Mouse (Mus musculus): ENCODE data around the gene Fam168a.

Gene Fam168a
- long read RNA-seq, experiment 1, partial matches to known transcripts: 1 of 5 reads
- long read RNA-seq, experiment 1, other reads (novel, unspliced or antisense): 3 of 5 reads
- long read RNA-seq, experiment 2, full-length matches to known transcripts: 6 of 13 reads
- long read RNA-seq, experiment 2, partial matches to known transcripts: 0 of 13 reads
- long read RNA-seq, experiment 2, other reads (novel, unspliced or antisense): 7 of 13 reads

DNA sequence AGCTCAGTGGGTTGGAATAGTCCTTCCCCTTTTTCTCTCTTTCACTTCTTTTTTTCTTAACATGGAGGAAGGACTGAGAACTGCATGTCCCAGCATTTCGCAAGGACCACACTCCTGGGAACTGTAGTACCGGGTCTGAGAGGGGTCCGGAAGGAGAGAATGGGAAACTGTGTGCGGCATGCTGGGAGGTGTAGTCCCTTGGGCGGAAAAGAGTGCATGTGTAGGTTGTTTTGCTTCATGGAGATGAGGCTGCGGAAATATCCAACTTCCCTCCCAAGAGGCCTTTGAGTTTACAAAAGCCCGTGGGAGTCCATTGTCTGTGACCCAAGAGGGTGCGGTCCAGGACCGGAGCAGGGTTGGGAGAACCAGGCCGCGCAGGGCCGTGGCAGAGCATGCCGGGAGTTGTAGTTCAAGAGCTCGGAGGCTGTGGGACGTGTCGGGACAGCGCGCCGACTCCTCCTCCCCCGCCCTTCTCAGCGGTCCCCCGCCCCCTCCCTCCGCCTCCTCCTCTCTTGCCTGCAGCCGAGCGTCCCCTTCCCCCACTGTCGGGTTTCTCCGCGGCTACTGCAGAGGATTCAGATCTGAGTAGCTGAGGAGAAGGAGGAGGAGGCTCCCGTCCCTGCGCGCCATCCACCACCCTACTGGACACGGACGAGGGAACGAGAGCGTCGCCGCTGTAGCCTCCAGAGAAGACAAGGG lies at the start of gene Fam168a:
TSS of gene Fam168a (plus strand) at position 493 of the 699 bp plus-strand sequence.
- intact Hi-C loops (cut with DNase I): no loop called here

DNA sequence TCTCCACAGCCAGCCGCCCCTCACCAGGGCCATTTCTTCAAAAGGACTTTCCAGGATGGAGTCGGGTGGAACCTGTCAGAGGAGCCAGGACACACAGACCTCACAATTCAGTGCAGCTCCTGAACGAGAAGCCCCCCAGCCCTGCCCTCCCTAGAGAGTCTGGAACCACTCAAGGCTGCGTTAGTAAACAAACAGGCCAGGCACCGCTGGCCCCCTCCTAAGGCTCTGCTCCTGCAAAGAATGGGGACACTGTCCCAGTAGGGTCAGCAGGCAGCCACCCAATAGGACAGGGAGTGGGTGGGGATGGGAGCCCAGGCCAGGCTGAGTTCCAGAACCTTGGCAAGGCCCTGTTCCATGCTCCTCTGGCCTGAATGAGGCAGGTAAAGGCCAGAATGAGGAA lies 49.7 kb upstream of the Fam168a start:
- intact Hi-C loops (cut with DNase I): no loop called here

DNA sequence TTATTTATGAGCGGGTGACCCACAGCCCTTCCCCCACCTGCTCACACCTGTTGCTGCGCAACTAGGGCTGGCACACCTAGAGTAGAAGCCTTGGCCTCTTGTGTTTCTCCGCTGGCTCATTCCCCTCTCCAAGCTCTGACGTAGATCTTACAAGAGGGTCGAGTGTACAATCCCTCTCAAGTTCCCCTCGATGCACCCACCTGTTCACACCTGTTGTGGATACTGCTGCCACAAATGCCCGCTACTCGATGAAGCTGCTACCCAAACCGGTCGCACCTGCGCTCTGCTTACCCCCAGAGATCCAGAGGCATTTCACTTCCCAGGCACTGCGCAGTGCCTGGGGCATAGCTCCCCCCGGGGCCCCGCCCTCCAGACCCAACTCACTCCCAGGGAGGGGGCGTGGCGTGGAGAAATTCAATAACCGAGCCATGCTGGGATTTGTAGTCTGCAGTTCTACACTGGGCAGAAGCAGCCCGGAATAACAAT lies 48.3 kb upstream of the Fam168a start:
- intact Hi-C loops (cut with DNase I): no loop called here

DNA sequence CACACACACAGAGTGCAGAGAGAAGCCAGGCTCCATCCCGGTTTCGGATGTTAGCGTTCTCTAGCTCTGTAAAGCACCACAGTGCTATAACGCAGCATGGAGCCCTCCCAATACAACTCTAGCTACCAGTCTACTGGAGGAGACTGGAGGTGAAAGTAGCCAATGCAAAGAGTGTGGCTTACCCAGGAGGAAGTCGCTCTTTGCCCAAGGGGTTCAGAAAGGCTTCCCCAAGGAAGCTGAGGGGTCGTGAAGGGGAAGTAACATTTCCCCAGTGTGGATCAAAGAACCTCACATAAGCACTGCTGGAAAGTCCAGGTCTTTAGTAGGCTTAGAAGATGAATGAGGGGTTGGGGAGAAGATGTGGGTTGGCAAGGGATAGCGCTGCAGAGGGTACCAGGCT lies 45.2 kb upstream of the Fam168a start:
- intact Hi-C loops (cut with DNase I): no loop called here

DNA sequence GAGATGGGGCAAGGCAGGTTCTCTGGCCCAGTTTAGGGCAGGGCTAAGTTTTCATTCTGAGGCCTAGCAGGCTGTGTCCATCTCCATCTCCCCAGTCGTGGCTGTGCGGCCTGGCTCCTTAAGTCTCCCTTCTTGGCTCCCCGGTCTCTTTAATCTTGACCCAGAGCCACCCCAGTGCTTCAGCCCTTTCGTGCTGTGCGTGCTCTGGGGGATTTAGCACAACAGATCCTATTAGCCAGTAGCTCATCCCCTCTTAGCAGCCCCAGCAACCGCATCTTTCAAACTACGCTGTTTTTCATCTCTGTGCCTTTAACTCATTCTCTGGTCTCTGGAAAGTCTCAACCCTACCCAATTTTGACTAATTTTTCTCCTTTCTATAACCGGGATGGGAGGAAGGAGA lies 44.2 kb upstream of the Fam168a start, which contains the start of gene Plekhb1:
TSS of gene Plekhb1 (minus strand) at position 184 of the 400 bp plus-strand sequence.
- intact Hi-C loops (cut with DNase I): no loop called here

GRCm38 (mm10) chr7:100663190-100663589 lies 43.2 kb upstream of the Fam168a start:
- intact Hi-C loops (cut with DNase I): loop anchor here (1.0 kb wide), 1 partner anchor 142 kb away; no protein-coding TSS in a partner anchor

GRCm38 (mm10) chr7:100663729-100664304 lies 42.6 kb upstream of the Fam168a start:
- intact Hi-C loops (cut with DNase I): loop anchor here (1.0 kb wide), 1 partner anchor 143 kb away; no protein-coding TSS in a partner anchor

GRCm38 (mm10) chr7:100670646-100671045 lies 35.8 kb upstream of the Fam168a start:
- intact Hi-C loops (cut with DNase I): no loop called here

DNA sequence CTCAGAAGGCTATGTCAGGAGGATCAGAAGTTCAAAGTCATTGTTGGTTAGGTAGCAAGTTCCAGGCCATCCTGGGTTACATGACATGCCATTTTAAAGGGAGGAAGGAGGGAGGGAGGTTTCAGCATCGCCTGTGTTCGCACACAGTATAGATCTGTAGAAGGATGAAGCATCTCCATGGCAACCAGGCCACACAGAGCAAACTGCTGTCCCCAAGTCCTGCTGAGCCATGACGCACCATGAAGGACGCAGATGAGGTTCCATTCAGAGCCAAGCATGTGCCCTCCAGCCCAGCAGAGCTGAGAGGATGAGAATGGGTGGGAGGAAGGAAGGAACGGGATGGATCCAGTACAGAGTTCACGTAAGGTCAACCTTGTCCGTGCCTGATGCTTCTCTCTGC lies 33.0 kb upstream of the Fam168a start:
- intact Hi-C loops (cut with DNase I): no loop called here

- intact Hi-C loops (cut with DNase I): no loop called here
Observed at GRCm38 (mm10) chr7:100674941-100675340, 31.5 kb upstream of the Fam168a start.

DNA sequence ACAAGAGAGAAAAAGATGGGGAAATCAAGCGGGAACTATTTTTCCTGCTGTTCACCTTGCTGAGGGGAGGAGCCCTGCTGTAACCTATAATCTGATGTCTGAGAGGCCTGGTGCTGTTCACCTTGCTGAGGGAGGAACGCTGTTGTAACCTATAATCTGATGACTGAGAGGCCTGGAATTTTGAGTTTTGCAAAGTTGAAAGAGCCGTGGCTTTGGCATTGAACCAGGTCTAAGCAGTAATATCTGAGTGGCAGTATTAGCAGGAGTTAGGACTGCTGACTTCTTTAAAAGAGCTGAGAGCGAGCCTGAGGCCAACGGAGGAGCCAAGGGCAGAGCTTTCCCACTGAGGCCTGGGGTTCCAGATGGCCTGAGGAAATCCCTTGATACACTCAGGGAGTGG lies 28.4 kb upstream of the Fam168a start:
- intact Hi-C loops (cut with DNase I): no loop called here

DNA sequence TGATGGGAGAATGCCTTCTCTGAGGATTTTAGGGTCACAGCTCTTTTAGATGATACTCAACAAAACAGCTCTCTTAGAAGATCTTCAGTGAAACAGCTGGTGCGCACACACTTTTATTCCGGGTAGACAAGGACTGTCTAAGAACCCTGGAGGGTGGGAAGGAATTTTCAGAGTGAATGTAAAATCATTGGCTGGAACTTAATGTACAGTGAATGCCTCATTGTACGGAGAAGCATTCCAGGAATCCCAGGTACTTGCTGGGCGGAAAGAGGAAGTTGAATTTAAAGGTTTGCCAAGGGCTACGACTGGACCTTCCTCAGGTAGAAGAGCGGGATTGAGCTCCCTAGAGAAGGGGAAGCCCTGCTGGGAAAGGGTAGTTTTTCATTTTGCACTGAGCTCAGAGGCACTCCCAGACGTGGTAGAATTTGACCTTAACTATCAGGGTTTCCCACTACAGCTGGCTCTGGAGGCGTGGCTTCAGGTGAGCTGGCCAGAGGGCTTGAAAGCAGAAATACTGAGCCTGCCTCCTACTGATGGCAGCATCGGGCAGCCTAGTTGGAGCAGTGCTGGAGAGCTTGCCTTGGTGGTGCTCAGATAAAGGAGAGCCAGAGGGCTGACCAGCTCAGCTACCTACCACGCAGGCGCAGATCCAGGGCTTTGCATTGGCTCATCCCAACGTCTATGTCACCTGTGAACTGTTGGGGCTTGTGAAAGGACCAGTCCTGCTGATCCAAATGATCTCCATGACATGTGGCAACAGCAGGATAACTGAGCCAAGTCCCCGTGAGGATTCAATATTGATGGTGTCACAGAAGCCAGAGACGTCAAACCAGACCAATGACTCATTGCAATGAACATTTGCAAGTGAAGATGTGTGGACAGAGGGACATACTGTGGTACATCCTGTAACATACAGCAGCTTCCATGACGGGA lies 27.2 kb upstream of the Fam168a start:
- intact Hi-C loops (cut with DNase I): no loop called here

GRCm38 (mm10) chr7:100681132-100681531 lies 25.3 kb upstream of the Fam168a start:
- intact Hi-C loops (cut with DNase I): loop anchor here (5.0 kb wide), 1 partner anchor 159 kb away; no protein-coding TSS in a partner anchor

GRCm38 (mm10) chr7:100683241-100683640 lies 23.2 kb upstream of the Fam168a start:
- intact Hi-C loops (cut with DNase I): loop anchor here (5.0 kb wide), 1 partner anchor 161 kb away; no protein-coding TSS in a partner anchor

DNA sequence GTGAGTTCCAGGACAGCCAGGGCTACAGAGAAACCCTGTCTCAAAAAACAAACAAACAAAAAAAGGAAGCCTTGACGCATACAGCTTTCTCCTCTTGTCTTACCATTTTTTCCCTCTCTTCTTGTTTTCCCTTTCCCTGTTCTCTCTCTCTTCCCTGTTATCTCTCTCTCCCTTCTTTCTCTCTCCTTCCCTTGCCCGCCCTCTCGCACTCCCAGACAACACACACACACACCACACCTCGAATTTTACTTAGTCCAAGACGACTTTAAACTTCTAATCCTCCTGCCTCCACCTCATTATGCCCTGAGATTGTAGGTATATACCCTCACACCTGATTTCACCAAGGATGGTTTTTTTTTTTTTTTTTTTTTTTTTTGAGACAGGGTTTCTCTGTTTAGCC lies 22.4 kb upstream of the Fam168a start:
- intact Hi-C loops (cut with DNase I): loop anchor here (2.0 to 5.0 kb wide), 2 partner anchors 115 to 162 kb away; no protein-coding TSS in a partner anchor

GRCm38 (mm10) chr7:100684538-100684937 lies 21.9 kb upstream of the Fam168a start:
- intact Hi-C loops (cut with DNase I): loop anchor here (2.0 to 5.0 kb wide), 2 partner anchors 114 to 162 kb away; no protein-coding TSS in a partner anchor

DNA sequence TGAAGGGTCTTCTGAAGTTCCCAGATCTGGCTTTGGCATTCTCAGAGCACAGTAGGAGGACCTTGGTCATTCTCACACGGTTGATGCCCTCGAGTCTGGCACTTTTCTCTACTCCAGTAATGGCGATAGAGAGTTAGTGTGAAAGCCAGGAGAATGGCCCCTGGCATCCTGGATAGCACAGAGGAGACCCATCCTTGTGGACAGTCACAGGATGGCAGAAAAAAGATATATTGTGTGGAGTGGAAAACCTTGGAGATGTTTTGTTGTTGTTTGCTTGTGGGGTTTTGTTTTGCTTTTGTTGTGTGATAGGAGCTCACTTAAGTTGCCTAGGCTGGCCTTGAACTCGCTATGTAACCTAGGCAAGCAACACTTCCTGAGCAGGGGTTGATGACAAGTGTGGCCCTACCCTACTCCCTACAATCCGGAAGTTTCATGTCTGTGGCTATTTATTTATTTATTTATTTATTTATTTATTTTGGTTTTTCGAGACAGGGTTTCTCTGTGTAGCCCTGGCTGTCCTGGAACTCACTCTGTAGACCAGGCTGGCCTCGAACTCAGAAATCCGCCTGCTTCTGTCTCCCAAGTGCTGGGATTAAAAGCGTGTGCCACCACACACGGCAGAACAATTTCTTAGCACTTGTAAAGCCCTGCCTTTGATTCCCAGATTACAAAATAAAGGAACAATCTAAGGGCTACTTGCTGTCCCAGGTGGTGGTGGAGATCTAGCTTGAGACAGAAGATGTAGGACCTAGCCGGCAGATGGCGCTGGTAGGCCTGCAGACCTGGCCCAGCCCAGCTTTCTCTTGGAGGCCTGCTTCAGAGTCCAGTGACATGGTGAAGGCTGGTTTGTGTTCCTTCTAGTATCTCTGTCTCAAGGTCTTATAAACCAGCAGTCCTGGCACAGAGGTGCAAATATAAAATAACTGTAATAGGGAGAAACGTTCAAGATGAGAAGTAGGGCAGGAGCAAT lies 21.1 kb upstream of the Fam168a start:
- intact Hi-C loops (cut with DNase I): loop anchor here (2.0 kb wide), 1 partner anchor 113 kb away; no protein-coding TSS in a partner anchor

DNA sequence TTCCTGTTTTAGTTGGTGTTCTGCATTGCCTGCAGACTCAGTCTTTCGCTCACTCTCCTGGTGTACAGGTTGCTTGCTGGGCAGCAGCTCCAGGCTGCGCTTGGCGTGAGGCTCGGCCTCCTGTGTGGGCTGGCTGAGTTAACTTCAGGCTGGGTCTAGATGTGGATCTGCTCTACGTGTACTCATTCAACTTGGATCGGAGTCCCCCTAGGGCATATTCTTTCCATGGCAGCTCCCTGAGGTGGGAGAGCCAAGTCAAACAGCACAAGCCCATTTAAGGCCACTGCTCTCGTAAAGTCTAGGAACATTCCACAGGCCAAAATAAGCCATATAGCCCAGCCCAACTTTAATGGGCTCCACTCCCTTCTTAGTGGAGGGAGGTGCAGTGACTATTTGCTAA lies 18.0 kb upstream of the Fam168a start:
- intact Hi-C loops (cut with DNase I): no loop called here

GRCm38 (mm10) chr7:100693199-100693598 lies 13.2 kb upstream of the Fam168a start:
- intact Hi-C loops (cut with DNase I): no loop called here
